Mouse (Mus musculus) liver, adult 2 months (tissue): Measurements from ENCODE around the gene Skor1.

ENCODE experiments used
- CTCF ChIP-seq: fragments of 200-500 bp; IDR thresholded peaks from 2 replicates; pipeline ENCODE4 v1.5.1; 2011; ENCODE audit warnings: low read depth, low read length, control low read depth
- POLR2A ChIP-seq: fragments of 200-500 bp; IDR thresholded peaks from 2 replicates; pipeline ENCODE4 v1.6.1; 2011; ENCODE audit warnings: low read length, control low read depth; ENCODE audit not compliant: insufficient read depth; ENCODE audit errors: extremely low read depth

GRCm38 (mm10) chr9:63148410-63149371 is at the start of gene Skor1:
- TF ChIP-seq POLR2A: no peak
- TF ChIP-seq CTCF: no peak
